Mouse (Mus musculus) kidney, adult 2 months (tissue): Measurements from ENCODE around the gene Rubcnl.

Experiments used
- CTCF ChIP-seq: fragments of 200-500 bp; conservative IDR thresholded peaks from 2 replicates; pipeline ENCODE4 v1.5.1; 2011; ENCODE audit warnings: low read depth, mild to moderate bottlenecking, control low read depth, low read length, moderate library complexity, mixed read lengths; ENCODE audit not compliant: insufficient read depth, insufficient read length
- POLR2A ChIP-seq: fragments of 200-500 bp; IDR thresholded peaks from one replicate; pipeline ENCODE4 v1.6.1; 2011; ENCODE audit warnings: low read depth, low read length, control low read depth

DNA sequence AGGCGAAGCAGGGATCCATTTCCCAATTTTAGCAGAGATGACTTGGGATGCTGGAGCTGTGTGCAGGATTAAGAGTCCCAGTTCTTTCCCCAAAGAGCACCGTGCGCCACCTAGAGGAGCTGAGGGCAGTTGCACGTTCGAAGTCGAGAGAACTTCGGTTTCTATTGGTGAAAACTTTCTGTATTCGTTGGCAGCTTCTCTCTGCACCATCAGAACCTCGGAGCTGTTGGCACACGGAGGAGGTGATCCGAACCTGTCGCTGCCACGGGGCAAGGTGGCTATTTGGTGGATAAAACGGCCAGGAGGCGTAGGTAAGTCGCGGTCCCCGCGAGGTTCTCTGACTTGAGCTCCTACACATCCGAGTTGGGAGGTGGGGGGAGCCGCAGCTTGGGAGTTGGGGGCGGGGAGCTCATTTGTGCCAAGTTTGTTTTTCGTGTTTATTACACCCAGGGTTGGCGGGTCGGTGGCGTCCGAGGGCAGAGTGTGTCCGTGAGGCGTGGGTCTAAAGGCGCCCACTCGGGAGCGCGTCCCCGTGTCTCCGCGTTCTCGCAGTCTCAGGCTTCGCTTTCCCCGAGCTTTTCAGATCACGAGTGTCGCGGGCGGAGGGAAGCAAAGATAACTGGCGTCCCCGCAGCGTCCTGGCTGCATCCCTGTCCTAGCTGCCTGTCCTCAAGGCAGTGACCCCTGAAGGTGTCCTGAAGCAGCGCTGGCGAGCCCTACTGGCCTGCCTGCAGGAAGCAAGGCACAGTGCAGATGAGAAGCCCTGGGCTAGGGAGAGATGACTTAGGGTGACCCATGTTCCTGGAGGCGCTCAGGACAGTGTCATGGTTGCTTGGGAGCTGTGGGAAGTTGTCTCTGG lies at the start of gene Rubcnl:
- TF ChIP-seq CTCF (peak; percentile 89), POLR2A (no peak)
